Mouse (Mus musculus) heart, adult 2 months (tissue): ENCODE measurements around the gene Kank2. TPM values are rescaled to one million over a fixed set of nuclear protein-coding genes. Genes with fewer than 3 reads are reported as not detected.
A peak's percentile ranks its signal among the peaks of the same experiment; 100 is the strongest.

Experiments used
- DNase-seq, 2 experiments: peaks; one replicate each; pipeline ENCODE4 v3.0.0; 2021
- H3K27ac ChIP-seq: fragments of 200-600 bp; 2 replicates; pipeline ENCODE4 v1.8.1; 2022
- H3K27me3 ChIP-seq: fragments of 200-500 bp; 2 replicates; pipeline ENCODE4 v1.6.1; 2012; ENCODE audit warnings: mild to moderate bottlenecking, low read length, inconsistent platforms, mixed read lengths; ENCODE audit not compliant: control insufficient read depth, insufficient read depth
- H3K36me3 ChIP-seq: fragments of 200-500 bp; 2 replicates; pipeline ENCODE4 v1.6.1; 2012; ENCODE audit warnings: low read length, inconsistent platforms; ENCODE audit not compliant: control insufficient read depth, insufficient read depth
- H3K4me1 ChIP-seq: fragments of 200-500 bp; 2 replicates; pipeline ENCODE4 v1.6.1; 2011; ENCODE audit warnings: low read length; ENCODE audit not compliant: control insufficient read depth, insufficient read depth
- H3K4me3 ChIP-seq: fragments of 200-600 bp; 2 replicates; pipeline ENCODE4 v1.8.1; 2022
- H3K79me2 ChIP-seq: fragments of 200-500 bp; replicated peaks from 2 replicates; pipeline ENCODE4 v1.6.1; 2012; ENCODE audit warnings: mild to moderate bottlenecking, inconsistent platforms, low read length, moderate library complexity, mixed read lengths; ENCODE audit not compliant: control insufficient read depth, insufficient read depth
- H3K9ac ChIP-seq: fragments of 200-500 bp; 2 replicates; pipeline ENCODE4 v1.6.1; 2012; ENCODE audit warnings: low read depth, mild to moderate bottlenecking, control low read depth, inconsistent platforms, low read length, mixed read lengths
- CTCF ChIP-seq: fragments of 200-600 bp; IDR thresholded peaks from 2 replicates; pipeline ENCODE4 v1.8.1; 2022; ENCODE audit warnings: antibody characterized with exemption, mild to moderate bottlenecking, moderate library complexity
- EP300 ChIP-seq: fragments of 200-500 bp; IDR thresholded peaks from 2 replicates; pipeline ENCODE4 v1.6.1; 2011; ENCODE audit warnings: low read depth, low read length, control low read depth; ENCODE audit not compliant: insufficient read depth
- POLR2A ChIP-seq: fragments of 200-500 bp; IDR thresholded peaks from 2 replicates; pipeline ENCODE4 v1.6.1; 2011; ENCODE audit warnings: mild to moderate bottlenecking, low read depth, low read length, control low read depth; ENCODE audit not compliant: insufficient read depth
- WGBS: fragments of 180-500 bp; shearing (Covaris S2); methylation state at CpG from one replicate; pipeline ENCODE4 v1.1.7; 2018; 5-methylcytosine and 5-hydroxymethylcytosine counted together
- intact Hi-C: fragments of 180-260 bp; cut with DNase I; formaldehyde crosslinking; loops from one replicate; pipeline ENCODE4 v1.15.1; 2025
- polyA plus RNA-seq: library from polyadenylated mRNA; depleted of rRNA; stranded (reverse); fragments of >200 nt; gene quantifications from 2 replicates; pipeline ENCODE4 v1.2.3, GENCODE M21; 2012
- total RNA-seq, 2 experiments: library from RNA; stranded (reverse); gene quantifications; 2 replicates each; pipeline ENCODE4 v1.2.3; 2021

Kank2 gene
- total and polyA plus RNA-seq, 3 experiments = 45.3 to 62.9 (median 57.3) TPM

DNA sequence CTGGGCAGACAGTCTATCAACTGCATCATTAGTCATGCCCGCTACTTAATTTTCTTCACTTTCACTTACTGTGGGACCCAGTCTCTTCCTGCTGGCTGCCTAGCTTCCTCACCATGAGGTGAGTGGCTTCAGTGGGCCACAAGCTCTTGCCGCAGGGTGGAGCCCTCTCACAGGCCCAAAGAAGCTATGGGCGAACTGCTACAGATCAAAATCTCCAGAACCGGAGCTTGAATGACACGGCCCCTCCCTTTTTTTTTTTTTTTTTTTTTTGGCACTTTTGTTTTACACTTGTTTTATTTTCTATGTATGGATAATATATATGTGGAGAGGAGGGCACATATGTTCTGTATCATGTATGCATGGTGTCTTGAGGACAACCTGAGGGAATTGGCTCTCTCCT is 12.6 kb upstream of the Kank2 start:
- Histone ChIP-seq H3K79me2 (no peaks in the 10 kb centered on the region), H3K27me3 (no peaks in the 10 kb centered on the region), H3K4me3 (no peak overlapping the region), H3K4me1 (0 out of 2 replicates have a peak, but pooled peaks cover 2% of the 10 kb centered on the region), H3K27ac (no peak overlapping the region), H3K9ac (no peak overlapping the region), H3K36me3 (no peaks in the 10 kb centered on the region)
- TF ChIP-seq CTCF = no peak
- no peak for TF ChIP-seq EP300
- TF ChIP-seq POLR2A = no peak
- intact Hi-C loops = no loop called here
- no peak for DNase-seq
- 83% methylated on average over 5 of the region's 5 CpGs for WGBS

DNA sequence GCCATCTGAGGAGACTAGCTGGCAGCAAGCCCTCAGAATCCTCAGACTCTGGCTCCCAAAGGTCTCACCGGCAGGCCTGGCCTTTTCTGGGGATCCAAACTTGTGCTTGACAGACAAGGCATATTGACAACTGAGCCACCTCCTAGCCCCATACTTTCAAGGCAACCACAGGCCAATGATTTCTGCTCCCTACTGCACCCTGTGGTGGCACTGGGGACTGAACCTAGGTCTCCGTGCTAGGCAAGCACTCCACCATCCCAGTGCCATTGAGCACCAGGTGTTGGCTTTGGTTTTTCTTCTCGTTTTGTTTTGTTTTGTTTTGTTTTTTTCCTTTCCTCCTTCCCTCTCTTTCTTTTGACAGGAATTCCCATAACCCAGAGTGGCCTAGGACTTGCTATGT is 10.0 kb upstream of the Kank2 start:
- H3K27me3 ChIP-seq = no peaks in the 10 kb centered on the region
- peak; percentile 33; the same call in 1 of the 2 replicates for TF ChIP-seq CTCF
- no peak for TF ChIP-seq POLR2A
- no peak for DNase-seq
- H3K4me3 ChIP-seq = no peak overlapping the region
- H3K9ac ChIP-seq = no peak overlapping the region
- intact Hi-C loops = no loop called here
- no peaks in the 10 kb centered on the region for H3K36me3 ChIP-seq
- no peaks in the 10 kb centered on the region for H3K79me2 ChIP-seq
- 0 out of 2 replicates have a peak, but pooled peaks cover 2% of the 10 kb centered on the region for H3K4me1 ChIP-seq
- H3K27ac ChIP-seq = no peak overlapping the region
- WGBS = 62% methylated on average over 3 of the region's 3 CpGs

DNA sequence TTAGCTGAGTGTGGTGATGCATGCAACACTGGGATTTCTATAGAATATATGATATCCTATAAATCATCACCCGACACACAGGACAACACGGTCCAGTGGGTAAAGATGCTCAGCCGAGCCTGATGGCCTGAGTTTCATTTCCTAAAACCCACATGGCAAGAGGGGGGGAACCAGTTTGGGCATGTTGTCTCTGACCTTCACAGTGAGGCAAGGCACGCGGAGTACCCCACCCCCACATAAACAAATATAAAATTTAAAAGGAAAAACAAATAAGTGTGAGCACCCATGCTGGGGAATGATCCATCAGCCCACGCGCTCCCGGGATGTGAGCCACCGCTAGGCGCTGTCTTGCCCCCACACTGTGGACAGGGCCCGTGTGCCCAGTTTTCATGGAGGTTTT is 8.4 kb upstream of the Kank2 start:
- TF ChIP-seq POLR2A = no peak
- Histone ChIP-seq H3K36me3 (no peaks in the 10 kb centered on the region), H3K4me3 (no peak overlapping the region), H3K9ac (no peak overlapping the region), H3K79me2 (no peaks in the 10 kb centered on the region), H3K27ac (no peak overlapping the region), H3K27me3 (no peaks in the 10 kb centered on the region), H3K4me1 (0 out of 2 replicates have a peak, but pooled peaks cover 2% of the 10 kb centered on the region)
- intact Hi-C loops = no loop called here
- no peak for DNase-seq
- 82% methylated on average over 11 of the region's 11 CpGs for WGBS

DNA sequence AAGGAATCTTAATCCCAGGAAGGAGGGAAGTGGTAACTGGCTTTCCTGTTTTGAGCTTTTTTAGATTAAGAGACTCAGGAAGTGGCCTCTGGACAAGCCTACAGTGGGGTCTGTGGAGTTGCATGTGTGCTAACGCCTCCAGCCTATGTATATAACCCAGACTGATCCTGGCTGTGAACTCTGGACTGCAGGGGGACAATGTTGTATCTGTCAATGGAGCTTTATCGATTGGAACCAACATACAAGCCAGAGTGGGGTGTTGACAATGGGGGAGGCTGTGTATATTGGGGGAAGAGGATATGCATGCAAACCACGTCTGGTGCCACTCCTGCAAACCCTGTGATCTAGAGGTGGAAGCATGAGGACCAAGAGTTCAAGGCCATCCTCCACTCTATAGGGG is 7.8 kb upstream of the Kank2 start:
- no peaks in the 10 kb centered on the region for H3K27me3 ChIP-seq
- intact Hi-C loops = no loop called here
- no peak overlapping the region for H3K27ac ChIP-seq
- H3K9ac ChIP-seq = no peak overlapping the region
- DNase-seq = no peak
- no peak overlapping the region for H3K4me3 ChIP-seq
- H3K36me3 ChIP-seq = no peaks in the 10 kb centered on the region
- no peaks in the 10 kb centered on the region for H3K79me2 ChIP-seq
- WGBS = 47% methylated on average over 3 of the region's 3 CpGs
- H3K4me1 ChIP-seq = 0 out of 2 replicates have a peak, but pooled peaks cover 2% of the 10 kb centered on the region
- TF ChIP-seq EP300 = no peak
- no peak for TF ChIP-seq POLR2A
- no peak for TF ChIP-seq CTCF

DNA sequence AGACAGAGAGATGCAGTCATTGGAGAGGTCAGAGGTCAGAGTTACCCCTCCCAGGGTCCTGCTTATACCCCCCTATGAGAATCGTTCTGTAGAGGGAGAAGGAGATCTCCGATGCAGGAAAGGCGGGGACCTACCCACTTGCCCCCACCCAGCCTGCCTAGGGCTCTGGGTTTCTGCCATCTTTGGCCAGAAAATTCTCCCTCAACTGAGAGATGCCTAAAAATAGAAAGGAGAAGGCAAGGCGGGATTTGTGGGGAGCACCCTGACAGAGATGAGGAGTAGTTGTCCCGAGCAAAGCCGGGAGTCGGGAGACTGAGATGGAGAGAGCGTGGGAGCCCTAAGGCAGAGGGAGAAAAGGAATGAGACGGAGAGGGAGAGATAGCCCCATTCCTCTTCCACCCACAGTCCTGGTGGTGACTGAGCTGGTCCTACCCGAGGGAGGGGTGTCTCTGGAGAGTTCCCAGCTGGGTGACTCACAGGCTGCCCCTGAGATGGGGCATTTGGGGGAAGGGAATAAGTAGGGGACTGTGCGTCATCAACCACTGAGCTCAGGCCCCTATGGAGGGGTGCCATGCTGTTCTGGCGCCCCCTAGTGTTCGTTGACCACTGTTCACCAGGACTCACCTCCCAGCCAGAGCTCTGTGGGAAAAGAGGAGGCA is 5.6 kb upstream of the Kank2 start:
- DNase-seq = peak; percentile 86 to 90
- peak overlapping the region; percentile 44 for H3K9ac ChIP-seq
- 0 out of 2 replicates have a peak, but pooled peaks cover 2% of the 10 kb centered on the region for H3K4me1 ChIP-seq
- TF ChIP-seq EP300 (peak; percentile 80; the same call in 1 of the 2 replicates), CTCF (peak; percentile 99; the same call in 1 of the 2 replicates), POLR2A (peak; percentile 20; the same call in 1 of the 2 replicates)
- no peaks in the 10 kb centered on the region for H3K79me2 ChIP-seq
- 19% methylated on average over 13 of the region's 13 CpGs for WGBS
- H3K36me3 ChIP-seq = no peaks in the 10 kb centered on the region
- peak overlapping the region; percentile 86 for H3K27ac ChIP-seq
- H3K27me3 ChIP-seq = no peaks in the 10 kb centered on the region
- intact Hi-C loops = loop anchor here (1.0 to 5.0 kb wide), 4 partner anchors 17 to 202 kb away; no protein-coding TSS in a partner anchor
- peak overlapping the region; percentile 9; the same call in 1 of the 2 replicates for H3K4me3 ChIP-seq

DNA sequence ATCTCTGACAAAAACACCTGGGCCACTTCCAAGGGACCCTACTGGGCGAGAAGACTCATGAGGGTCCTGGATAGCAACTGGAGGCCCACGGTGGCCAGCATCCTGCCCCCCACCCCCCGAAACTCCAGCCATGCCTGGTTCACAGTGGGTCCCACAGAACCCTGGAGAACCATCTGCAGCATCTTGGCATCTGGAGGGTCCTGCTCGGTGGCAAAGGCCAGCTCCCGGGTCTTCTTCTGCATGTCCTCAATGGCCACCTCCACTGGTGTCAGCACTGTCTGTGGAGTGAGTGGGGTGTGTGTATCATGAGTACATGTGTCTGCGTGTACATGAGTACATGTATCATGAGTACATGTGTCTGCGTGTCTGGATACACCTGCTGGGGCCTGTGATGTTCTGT is 3.0 kb upstream of the Kank2 start:
- Histone ChIP-seq H3K9ac (no peak overlapping the region), H3K27ac (no peak overlapping the region), H3K27me3 (no peaks in the 10 kb centered on the region), H3K4me3 (no peak overlapping the region), H3K4me1 (peaks cover 10% of the 10 kb centered on the region), H3K36me3 (no peaks in the 10 kb centered on the region; the same call in 1 of the 2 replicates), H3K79me2 (no peaks in the 10 kb centered on the region)
- 91% methylated on average over 7 of the region's 7 CpGs for WGBS
- TF ChIP-seq CTCF (no peak), POLR2A (no peak), EP300 (no peak)
- no peak for DNase-seq
- intact Hi-C loops = loop anchor here (5.0 kb wide), 2 partner anchors 109 to 199 kb away; no protein-coding TSS in a partner anchor
